In the genomic region with DNA sequence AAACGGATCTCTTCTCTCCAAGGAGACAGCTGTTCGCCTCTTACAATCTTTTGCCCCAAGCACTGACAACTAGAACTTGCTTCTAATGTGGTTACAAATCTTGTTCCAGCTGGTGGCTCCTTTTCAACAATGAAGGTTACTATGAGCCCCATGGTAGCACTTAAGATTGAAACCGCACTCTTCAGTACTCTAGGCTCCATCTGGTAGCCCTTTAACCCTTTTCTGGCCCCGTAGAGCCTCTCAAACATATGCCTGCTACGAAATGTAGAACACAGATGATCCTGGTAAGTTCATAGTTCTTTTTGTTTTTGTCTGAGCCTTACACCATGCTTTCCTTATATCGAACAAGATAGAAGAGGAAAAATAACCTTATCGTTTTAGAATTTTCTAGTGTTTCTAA, we compare ENCODE assay signal across 13 mouse cellular contexts.
"Had no signal": no experiment of that assay in that cellular context is flagged by ENCODE, and none has a peak within 500 bp of the region (broad histone marks: within the 10 kb centered on the region; RNA-seq: fewer than 3 reads in every experiment).

No protein-coding gene starts in this region.

- H3K27me3 ChIP-seq: kidney, embryonic 15.5 days; limb, embryonic 15.5 days; liver, embryonic 12.5 days; midbrain, embryonic 15.5 days had no signal

- H3K4me1 ChIP-seq: kidney, embryonic 15.5 days; limb, embryonic 15.5 days; liver, embryonic 12.5 days; midbrain, embryonic 15.5 days had no signal

- H3K27ac ChIP-seq: kidney, embryonic 15.5 days; limb, embryonic 15.5 days; liver, embryonic 12.5 days; midbrain, embryonic 15.5 days had no signal

- ATAC-seq: liver, embryonic 12.5 days; midbrain, embryonic 15.5 days had no signal

- H3K4me3 ChIP-seq: kidney, embryonic 15.5 days; limb, embryonic 15.5 days; liver, embryonic 12.5 days; midbrain, embryonic 15.5 days had no signal

- H3K4me2 ChIP-seq: kidney, embryonic 15.5 days; limb, embryonic 15.5 days; liver, embryonic 12.5 days; lung, embryonic 14.5 days; midbrain, embryonic 11.5 days; midbrain, embryonic 15.5 days had no signal

- H3K36me3 ChIP-seq: kidney, embryonic 15.5 days; limb, embryonic 15.5 days; liver, embryonic 12.5 days; midbrain, embryonic 15.5 days had no signal

- DNase-seq: kidney, postnatal 25 days; layer of hippocampus, postnatal 36 days; lung, embryonic 14.5 days; lung, postnatal 10 days; lung, postnatal 4 days; right cerebral cortex, adult 18-20 months; right cerebral cortex, postnatal 25 days; thymus, postnatal 36 days had no signal

- H3K9ac ChIP-seq: kidney, embryonic 15.5 days; limb, embryonic 15.5 days; liver, embryonic 12.5 days; lung, embryonic 14.5 days; midbrain, embryonic 15.5 days had no signal

- H3K9me3 ChIP-seq: kidney, embryonic 15.5 days; limb, embryonic 15.5 days; liver, embryonic 12.5 days; midbrain, embryonic 15.5 days had no signal
